Mouse (Mus musculus) cerebellum, adult 2 months (tissue): ENCODE measurements around the gene Ptp4a2. TPM values are rescaled to one million over a fixed set of nuclear protein-coding genes. Genes with fewer than 3 reads are reported as not detected.

ENCODE experiments used
- DNase-seq, 2 experiments: peaks; one replicate each; pipeline ENCODE4 v3.0.0; 2021
- H3K27ac ChIP-seq: fragments of 200-500 bp; 2 replicates; pipeline ENCODE4 v1.5.1; 2012; ENCODE audit warnings: low read length, control low read depth, inconsistent platforms; ENCODE audit not compliant: insufficient read depth
- H3K27me3 ChIP-seq: fragments of 200-500 bp; 2 replicates; pipeline ENCODE4 v1.6.1; 2012; ENCODE audit warnings: inconsistent platforms, mild to moderate bottlenecking, low read length, moderate library complexity; ENCODE audit not compliant: control insufficient read depth, insufficient read depth
- H3K4me1 ChIP-seq: fragments of 200-500 bp; 2 replicates; pipeline ENCODE4 v1.6.1; 2011; ENCODE audit warnings: low read length; ENCODE audit not compliant: control insufficient read depth, insufficient read depth
- H3K4me3 ChIP-seq: fragments of 200-500 bp; replicated peaks from 2 replicates; pipeline ENCODE3; 2011; ENCODE audit warnings: mild to moderate bottlenecking, low read depth, low read length, control low read depth; ENCODE audit not compliant: insufficient read depth
- CTCF ChIP-seq: fragments of 200-500 bp; IDR thresholded peaks from 2 replicates; pipeline ENCODE4 v1.5.1; 2011; ENCODE audit warnings: low read depth, mild to moderate bottlenecking, control low read depth, low read length, moderate library complexity, borderline replicate concordance; ENCODE audit not compliant: insufficient read depth
- POLR2A ChIP-seq: fragments of 200-500 bp; IDR thresholded peaks from 2 replicates; pipeline ENCODE4 v1.6.1; 2011; ENCODE audit warnings: low read length, control low read depth, borderline replicate concordance; ENCODE audit not compliant: insufficient read depth
- WGBS: fragments of 180-500 bp; shearing (Covaris S2); methylation state at CpG from one replicate; pipeline ENCODE4 v1.1.7; 2018; 5-methylcytosine and 5-hydroxymethylcytosine counted together
- polyA plus RNA-seq: library from polyadenylated mRNA; depleted of rRNA; stranded (reverse); fragments of >200 nt; gene quantifications from 2 replicates; pipeline ENCODE4 v1.2.3, GENCODE M21; 2012

The Ptp4a2 gene
- polyA plus RNA-seq, 1 experiment = 66.3 TPM

DNA sequence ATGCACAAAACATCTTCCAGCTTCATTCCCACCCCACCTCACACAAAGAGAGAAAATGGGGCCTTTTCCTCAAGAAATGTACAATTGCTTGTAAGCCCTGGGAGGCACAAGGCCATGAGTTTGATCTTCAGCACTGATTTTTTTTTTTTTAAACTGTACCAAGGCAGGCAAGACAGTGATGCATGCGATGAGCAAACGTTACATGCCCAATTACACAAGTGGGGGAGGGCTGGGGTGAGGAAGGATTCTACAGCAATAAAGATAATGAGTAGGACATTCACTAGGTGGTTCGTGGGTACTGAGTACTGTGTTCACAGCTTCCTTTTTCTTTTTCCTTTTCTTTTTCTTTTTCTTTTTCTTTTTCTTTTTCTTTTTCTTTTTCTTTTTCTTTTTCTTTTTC is 20.5 kb upstream of the Ptp4a2 start:
- H3K27me3 ChIP-seq = no peaks in the 10 kb centered on the region; the same call in 1 of the 2 replicates
- no peaks in the 10 kb centered on the region for H3K4me1 ChIP-seq
- no peak overlapping the region for H3K27ac ChIP-seq
- WGBS = 65% methylated on average over 3 of the region's 3 CpGs
- DNase-seq = no peak
- TF ChIP-seq CTCF (no peak), POLR2A (no peak)
- no peak overlapping the region for H3K4me3 ChIP-seq

DNA sequence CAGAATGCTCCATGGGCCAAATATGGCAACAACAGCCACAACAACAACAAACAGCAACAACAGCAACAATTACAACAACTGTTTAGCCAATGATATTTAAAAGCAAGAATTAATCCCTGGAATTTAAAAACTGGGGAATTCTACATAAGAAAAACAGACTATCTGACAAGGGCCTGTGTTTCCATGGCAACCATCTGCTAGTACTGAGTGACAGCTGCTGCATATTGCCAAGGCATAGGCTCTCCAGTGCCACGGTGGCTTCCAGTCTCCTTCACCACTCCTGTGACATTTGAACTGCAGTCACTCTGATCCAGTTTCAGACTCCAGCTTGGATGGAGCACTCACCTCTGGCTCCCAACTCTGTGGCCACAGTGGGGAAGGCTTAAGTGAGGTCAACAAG is 19.6 kb upstream of the Ptp4a2 start:
- no peak for DNase-seq
- Histone ChIP-seq H3K4me1 (no peaks in the 10 kb centered on the region), H3K4me3 (no peak overlapping the region), H3K27me3 (no peaks in the 10 kb centered on the region; the same call in 1 of the 2 replicates), H3K27ac (no peak overlapping the region)
- TF ChIP-seq POLR2A (no peak), CTCF (no peak)
- 41% methylated on average over 1 of the region's 1 CpGs for WGBS

DNA sequence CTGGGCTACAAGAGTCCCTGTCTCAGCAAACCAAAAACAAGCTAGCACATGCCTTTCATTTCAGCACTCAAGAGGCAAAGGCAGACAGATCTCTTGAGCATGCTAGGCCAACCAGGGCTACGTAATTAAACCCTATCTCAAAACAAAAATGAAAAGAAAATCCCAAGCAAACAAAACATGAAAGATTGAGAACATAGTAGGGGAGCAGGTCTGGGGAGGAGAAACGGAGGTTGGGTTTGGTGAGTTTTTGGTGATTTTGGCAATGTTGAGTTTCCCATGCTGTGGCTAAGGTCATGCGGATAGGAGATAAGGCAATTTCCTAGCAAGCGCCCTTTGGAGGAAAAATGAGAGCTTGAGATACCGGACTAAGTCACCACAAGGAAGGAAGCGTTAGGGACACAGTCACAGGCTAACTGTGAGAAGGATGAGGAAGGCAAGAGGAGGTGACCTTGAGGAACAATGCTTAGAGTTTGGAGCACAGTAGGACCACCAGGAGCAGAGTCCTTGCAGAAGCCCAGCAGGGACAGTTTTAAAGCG is 18.3 kb upstream of the Ptp4a2 start:
- DNase-seq = no peak
- TF ChIP-seq CTCF (no peak), POLR2A (no peak)
- H3K4me1 ChIP-seq = no peaks in the 10 kb centered on the region
- 95% methylated on average over 7 of the region's 7 CpGs for WGBS
- H3K27me3 ChIP-seq = no peaks in the 10 kb centered on the region; the same call in 1 of the 2 replicates
- no peak overlapping the region for H3K27ac ChIP-seq
- no peak overlapping the region for H3K4me3 ChIP-seq

DNA sequence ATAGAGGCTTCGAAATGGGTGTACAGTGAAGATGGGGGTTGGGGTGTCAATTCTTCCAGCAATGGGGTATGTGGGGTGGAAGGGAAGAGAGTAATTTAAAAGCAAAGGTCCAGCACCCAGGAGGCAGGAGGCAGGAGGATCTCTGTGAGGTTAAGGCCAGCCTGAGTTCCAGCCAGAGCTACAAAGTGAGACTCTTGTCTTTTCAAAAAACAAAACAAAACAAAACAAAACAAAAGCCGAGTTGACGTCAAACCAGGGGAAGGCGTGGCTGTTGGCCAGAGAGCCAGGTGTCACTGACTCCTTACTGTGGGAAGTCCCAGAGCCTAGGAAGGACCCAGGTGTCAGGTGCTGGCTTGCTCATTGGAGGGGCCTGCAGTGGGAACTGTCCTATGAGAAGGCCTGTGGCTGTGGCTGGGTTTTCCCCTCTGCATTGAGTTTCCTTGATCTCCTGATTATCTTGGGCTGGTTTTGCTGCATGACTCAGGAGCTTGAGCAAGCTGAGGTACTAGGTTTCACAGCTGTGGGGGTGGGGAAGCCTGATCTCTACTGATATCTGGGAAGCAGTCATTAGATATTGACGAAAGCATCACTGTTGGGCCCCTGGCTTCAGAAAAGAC is 17.2 kb upstream of the Ptp4a2 start:
- no peaks in the 10 kb centered on the region for H3K27me3 ChIP-seq
- 67% methylated on average over 5 of the region's 5 CpGs for WGBS
- DNase-seq = no peak
- H3K4me1 ChIP-seq = no peaks in the 10 kb centered on the region
- H3K27ac ChIP-seq = no peak overlapping the region
- H3K4me3 ChIP-seq = no peak overlapping the region
- TF ChIP-seq CTCF (no peak), POLR2A (no peak)

DNA sequence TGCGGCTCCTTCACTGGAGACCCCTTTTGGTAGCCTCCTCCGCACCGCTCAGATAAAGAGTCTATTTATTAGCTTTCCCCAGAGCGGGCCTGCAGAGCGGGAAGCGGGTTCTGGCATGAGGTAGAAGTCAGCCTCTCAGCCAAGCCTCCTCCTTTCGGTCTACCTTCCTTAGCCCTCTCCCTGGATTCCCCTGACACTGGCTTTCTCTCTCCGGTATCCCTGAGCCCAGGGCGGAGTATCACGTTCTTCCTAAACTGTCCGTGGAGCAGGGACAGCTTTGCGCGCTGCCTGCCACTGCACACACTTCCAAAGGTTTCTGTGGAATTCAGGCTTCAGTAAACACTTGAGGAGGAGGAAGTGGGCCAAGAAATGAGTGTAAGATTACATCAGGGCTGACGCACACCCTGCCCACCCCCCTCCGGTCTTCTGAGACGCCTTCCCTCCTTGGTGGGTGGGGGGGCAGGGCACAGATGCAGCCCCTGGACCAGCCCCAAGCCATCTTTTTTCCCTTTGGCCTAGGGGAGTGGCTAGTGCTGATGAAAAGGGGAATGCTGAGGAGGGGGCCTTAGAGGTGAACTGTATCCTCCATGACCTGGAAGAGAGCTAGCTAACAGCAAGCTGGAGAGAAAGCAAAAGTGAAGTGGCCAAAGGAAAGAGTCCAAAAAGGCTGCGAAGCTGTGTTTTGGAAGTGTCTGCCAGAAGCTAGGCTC is 15.7 kb upstream of the Ptp4a2 start:
- Histone ChIP-seq H3K4me3 (no peak overlapping the region), H3K4me1 (no peaks in the 10 kb centered on the region), H3K27ac (no peak overlapping the region), H3K27me3 (no peaks in the 10 kb centered on the region)
- WGBS = 29% methylated on average over 17 of the region's 17 CpGs
- TF ChIP-seq POLR2A (no peak), CTCF (no peak)
- DNase-seq = no peak

DNA sequence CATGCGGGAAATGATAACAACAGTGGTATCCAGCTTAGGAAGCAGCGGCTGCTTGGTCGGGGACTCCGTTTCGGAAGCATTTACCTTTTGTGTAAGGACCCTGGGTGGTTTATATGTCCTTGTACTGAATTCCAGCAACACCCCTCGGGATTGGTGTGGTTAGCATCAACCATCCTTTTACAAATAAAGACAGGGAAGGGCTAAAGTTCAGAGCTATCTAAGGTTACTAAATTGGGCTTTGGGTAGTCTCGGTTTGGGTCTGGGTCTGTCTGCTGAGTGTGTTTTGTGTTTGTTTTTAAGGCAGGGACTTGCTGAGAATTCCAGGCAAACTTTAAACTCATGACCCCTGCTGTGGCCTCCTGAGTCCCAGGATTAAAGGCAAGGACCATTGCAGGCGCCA is 15.2 kb upstream of the Ptp4a2 start:
- Histone ChIP-seq H3K27ac (no peak overlapping the region), H3K27me3 (no peaks in the 10 kb centered on the region), H3K4me1 (no peaks in the 10 kb centered on the region), H3K4me3 (no peak overlapping the region)
- DNase-seq = no peak
- WGBS = 48% methylated on average over 8 of the region's 8 CpGs
- no peak for TF ChIP-seq POLR2A
- TF ChIP-seq CTCF = no peak

DNA sequence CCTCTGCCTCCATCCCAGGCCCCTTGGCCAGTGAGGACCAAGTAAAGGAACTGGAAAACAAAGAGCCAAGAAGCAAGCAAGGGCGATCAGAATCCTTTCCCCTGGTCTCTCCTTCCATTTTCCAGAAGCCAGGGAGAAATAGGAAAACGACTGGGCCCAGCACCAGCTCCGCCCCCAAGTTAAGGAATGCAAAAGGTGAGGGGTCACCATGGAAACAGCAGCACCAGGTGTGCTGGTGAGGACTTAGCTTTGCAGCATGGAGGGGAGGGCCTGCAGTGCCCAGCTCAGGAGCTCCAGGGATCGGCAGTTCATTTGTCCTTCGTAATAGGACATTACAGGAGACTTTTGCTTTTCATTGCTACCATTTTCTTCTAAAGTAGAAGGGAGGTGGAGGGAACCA is 13.0 kb upstream of the Ptp4a2 start:
- 69% methylated on average over 5 of the region's 5 CpGs for WGBS
- H3K4me3 ChIP-seq = no peak overlapping the region
- DNase-seq = no peak
- no peak overlapping the region for H3K27ac ChIP-seq
- H3K4me1 ChIP-seq = no peaks in the 10 kb centered on the region
- TF ChIP-seq POLR2A (no peak), CTCF (no peak)
- H3K27me3 ChIP-seq = no peaks in the 10 kb centered on the region

DNA sequence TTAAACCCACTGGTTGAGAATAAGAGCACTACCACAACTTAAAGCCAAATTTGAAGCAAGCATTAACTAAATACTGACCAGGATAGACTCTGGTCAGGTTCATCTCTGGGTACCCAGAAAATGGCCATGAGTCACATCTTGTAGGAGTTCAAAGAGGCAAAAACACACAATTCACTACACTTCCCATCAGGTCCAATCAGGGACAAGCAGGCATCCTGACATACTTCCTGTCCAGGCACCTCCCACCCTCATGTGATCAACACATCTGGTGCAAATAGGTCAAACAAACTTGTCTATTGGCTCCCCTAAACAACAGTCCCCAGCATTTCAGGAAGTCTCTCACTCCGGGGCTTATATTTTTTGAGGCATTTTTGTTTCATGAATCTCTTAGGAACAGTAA is 7.7 kb upstream of the Ptp4a2 start:
- Histone ChIP-seq H3K4me1 (no peaks in the 10 kb centered on the region), H3K4me3 (no peak overlapping the region), H3K27me3 (no peaks in the 10 kb centered on the region), H3K27ac (no peak overlapping the region)
- no peak for DNase-seq
- no peak for TF ChIP-seq CTCF
- no peak for TF ChIP-seq POLR2A
- 75% methylated on average over 1 of the region's 1 CpGs for WGBS
